Mouse (Mus musculus) monocyte, adult 5-6 weeks (primary cell): ENCODE results near the gene Higd1a. TPM values are rescaled to one million over a fixed set of nuclear protein-coding genes. Genes with fewer than 3 reads are reported as not detected.

Experiments
- ATAC-seq: fragments of 153-309, 156-312 bp; replicated peaks from 2 replicates; pipeline ENCODE4 v1.8.0; 2017; ENCODE audit warnings: mild to moderate bottlenecking; ENCODE audit not compliant: low TSS enrichment, insufficient number of reproducible peaks, severe bottlenecking, poor library complexity, low FRiP score
- total RNA-seq: library from RNA; stranded (forward); fragments of 200-1000, 200-491, 200-594 nt; gene quantifications from 3 replicates; pipeline ENCODE4 v1.2.3, GENCODE M21; 2017

The Higd1a gene
- total RNA-seq, 1 experiment from 2014 or later: 35.7 TPM

DNA sequence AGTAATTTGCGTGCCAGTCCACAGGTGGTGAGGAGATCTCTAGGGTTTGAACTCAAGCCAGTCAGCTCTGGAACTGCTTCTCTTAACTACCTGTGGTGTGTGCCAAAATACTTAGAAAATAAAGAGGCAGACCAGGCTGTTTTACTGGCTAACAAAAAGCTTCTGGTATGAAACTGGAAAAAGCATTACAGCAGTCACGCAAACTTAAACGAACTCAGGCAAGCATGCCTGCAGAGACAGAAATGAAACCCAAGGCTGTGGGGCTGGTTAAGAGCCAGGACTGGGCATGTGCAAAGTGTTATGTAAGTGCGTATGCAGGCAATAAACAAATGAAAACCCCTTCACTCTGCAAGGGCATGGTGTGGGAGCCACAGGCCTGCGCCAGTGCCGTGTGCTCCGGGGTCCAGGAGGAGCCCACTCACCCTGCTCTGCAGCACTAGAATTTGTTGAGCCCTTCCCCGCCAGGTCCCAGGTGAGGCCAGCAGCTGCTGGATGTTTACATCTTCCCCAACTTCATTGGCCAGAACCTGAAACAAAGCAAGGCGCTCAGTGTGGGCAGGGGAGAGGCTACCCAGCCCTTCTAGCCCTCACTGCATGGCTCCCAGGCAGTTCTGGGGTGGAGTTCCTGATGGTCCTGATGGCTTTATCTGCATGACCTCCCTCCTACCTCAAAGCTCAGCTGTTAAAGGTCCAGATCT lies 38.9 kb downstream of the Higd1a start:
- no peak; the same call in 1 of the 2 replicates for ATAC-seq

DNA sequence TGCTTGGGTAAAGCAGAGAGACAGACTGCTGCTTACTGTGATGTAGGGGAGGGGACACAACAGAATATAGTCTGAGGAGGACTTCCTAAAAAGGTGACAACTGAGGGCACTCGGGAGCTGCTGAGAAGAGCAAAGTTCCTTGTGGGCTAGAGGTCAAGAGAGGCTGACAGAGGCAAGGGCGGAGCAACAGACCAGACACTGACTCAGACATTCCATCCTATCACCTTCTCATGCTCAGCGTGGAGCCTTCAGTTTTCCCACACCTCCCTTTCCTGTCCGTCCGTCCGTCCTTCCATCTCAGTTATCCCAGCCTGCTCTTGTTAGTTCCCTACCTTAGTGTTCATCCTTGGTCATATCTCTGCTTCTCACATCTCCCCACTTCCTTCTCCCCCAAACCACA lies 43.0 kb downstream of the Higd1a start:
- ATAC-seq: no peak

DNA sequence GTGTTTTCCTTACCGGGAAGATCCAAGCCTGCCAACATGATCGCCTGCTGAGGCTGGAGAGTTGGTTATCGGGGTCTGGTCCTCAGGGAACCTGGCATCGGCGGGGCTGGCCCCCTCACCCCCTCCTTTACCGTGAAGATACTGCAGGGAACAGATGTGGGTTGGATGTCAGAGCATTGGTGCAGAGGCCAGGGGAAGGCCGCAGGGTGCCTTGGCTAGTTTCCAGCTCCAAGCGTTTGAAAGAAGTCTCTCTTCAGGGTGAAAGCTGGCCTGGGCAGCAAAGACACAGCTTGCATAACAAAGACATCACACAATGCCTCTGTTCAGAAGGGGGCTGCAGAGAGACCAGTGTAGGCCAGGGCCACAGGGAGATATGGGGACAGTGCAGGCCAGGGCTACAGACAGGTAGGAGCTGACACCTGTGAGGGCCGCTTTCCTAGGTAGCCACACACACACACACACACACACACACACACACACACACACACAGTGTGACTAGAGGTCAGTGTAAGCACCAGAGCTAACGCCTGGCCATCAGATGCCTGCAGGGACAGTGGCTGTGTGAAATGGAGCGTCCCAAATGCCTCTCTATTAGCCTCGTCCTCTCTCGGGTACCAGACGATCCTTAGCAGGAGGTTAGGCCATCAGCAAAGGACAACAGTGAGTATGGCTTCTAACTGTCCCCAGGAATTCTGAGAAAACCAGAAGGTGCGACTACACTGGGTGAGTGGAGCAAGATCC lies 47.9 kb downstream of the Higd1a start:
- no peak for ATAC-seq

DNA sequence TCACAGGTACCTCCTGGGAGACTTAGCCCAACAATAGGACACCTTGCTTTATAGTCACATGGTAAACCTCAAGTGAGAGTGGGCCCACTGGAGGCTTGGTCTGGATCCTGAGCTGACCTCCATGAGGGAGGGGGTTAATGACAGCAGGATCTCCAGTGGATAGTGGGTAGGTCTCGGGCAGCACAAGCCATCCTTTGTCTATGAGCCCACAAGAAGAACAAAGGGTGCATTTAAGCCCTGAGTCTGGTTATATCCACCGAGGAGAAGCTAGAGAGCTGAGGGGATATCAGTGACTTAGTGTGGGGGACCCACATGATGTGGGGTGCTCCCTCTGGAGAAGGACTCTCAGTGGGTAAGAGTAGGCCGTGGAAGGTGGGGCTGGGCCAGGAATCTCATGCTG lies 49.7 kb downstream of the Higd1a start:
- no peak for ATAC-seq

DNA sequence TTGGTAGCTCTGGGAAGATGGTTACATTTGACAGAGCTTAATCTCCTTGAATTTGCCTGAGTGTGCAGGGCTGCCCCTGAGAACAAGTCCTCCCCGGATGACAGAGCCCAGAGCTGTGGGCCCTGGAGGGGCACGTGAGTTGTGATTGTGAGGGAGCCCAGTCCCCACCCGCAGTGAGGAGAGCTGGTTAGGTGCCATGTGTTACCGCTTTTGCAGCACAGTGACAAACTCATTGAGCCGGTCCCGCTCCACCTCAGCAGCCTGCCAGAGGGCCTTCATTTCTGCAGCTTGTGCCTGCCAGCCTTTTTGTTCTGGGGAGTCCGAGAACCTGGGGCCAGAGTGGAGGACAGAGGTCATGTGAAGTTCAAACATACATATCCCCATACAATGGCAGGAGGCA lies 50.2 kb downstream of the Higd1a start:
- ATAC-seq: no peak

DNA sequence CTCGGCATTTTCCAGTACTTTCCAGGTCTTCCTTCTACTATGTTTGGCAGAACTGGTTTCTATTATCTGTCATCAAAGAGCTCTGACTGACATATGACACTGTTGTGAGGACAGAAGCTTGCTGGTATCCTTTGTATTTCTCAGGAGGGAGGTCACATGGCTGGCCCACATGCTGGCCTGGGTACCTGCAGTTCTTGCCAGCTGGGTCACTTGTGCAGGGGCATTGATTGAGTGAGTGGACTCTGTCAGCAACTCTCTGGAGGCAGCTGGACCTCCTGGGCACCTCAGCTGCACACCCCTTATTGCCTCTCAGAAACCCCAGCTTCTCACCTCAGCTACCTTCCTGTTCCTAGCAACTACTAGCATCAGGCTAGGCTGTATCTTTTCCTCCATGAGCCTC lies 50.6 kb downstream of the Higd1a start:
- ATAC-seq: no peak

DNA sequence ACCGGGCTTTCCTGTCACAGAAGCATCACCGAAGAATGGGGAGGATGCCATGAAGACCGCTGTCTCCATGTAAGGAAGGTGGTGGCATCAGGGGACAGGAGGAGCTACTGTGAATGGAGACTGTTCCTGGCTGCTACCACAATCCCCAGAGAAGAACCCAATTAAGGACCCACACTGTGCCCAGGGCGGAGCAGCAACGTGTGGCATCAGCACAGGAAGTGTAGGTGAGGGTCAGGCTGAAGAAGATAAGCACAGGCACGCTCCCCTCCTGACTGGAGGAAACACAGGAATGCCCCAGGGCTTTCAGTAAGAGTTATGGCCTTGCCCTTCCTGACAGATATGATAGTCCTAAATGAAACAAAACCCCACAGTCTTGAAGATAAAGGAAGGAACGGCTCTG lies 55.4 kb downstream of the Higd1a start:
- ATAC-seq: no peak

DNA sequence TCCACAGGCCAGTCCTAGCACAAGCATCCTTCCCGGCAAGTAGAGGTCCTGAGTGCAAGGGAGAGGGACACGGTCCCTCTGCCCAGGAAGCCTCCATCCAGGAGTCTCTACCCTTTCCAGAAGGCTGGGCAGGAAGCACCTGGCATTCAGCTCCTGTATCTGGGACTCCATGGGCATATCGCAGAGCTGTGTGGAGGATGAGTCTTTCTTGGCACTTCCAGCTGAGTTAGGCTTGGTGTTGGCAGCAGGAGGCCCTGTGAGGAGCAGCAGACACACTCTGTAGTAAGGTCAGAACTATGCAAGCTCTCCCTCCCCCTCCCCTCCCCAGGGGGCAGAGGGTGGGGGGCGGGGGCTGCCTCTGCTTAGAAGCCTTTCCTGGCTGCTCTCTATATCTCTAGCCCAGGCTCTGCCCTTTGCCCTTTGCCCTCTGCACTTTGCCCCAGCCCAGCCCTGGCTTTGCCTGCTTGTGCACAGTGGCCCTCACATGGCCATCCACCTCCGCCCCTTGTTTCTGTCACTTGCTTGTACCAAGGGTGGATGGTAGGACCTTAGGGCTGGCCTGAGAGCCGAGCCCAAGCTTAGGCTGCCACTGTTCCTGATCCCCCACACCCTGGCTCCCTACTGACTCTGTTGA lies 59.2 kb downstream of the Higd1a start:
- no peak for ATAC-seq

Other genes with a start within 250 kb of the Higd1a start
- not detected in 3 replicates for gene Lyzl4, start 216.3 kb downstream of the Higd1a start, total RNA-seq
- 0.29 to 0.78 TPM (median 0.32 TPM) in 3 replicates for gene Vipr1, start 215.6 kb downstream of the Higd1a start, total RNA-seq
- 1.1 to 4.3 TPM (median 3.0 TPM) in 3 replicates for gene Sec22c, start 152.9 kb downstream of the Higd1a start, total RNA-seq
- gene Ss18l2, start 148.0 kb downstream of the Higd1a start, total RNA-seq: 14.6 to 46.7 TPM (median 28.7 TPM) in 3 replicates
- 193 to 365 TPM (median 198 TPM) in 3 replicates for gene Nktr, start 139.2 kb downstream of the Higd1a start, total RNA-seq
- gene Zfp651, start 99.0 kb downstream of the Higd1a start, total RNA-seq: not detected in 3 replicates
- gene Klhl40, start 80.8 kb downstream of the Higd1a start, total RNA-seq: not detected in 3 replicates
- gene Hhatl, start 65.9 kb downstream of the Higd1a start, total RNA-seq: not detected in 3 replicates
- 0.53 to 0.58 TPM in 2 of 3 replicates, not detected in the other for gene Ccdc13, start 18.9 kb downstream of the Higd1a start, total RNA-seq
- gene Ackr2, start 40.0 kb upstream of the Higd1a start, total RNA-seq: 0.29 to 4.3 TPM (median 3.2 TPM) in 3 replicates
- gene Cyp8b1, start 57.9 kb upstream of the Higd1a start, total RNA-seq: not detected in 3 replicates
- gene Fam198a, start 92.6 kb upstream of the Higd1a start, total RNA-seq: not detected in 3 replicates
- not detected in 3 replicates for gene Pomgnt2, start 138.7 kb upstream of the Higd1a start, total RNA-seq